Mouse (Mus musculus) mesoderm, embryonic 11.5 days (tissue): ENCODE results near the gene Tmem238l.
A peak's percentile ranks its signal among the peaks of the same experiment; 100 is the strongest.

Experiments
- DNase-seq: peaks from one replicate; pipeline ENCODE4 v3.0.0-alpha.2; 2012; ENCODE audit warnings: low read depth, low spot score

The Tmem238l gene

GRCm38 (mm10) chr11:66956303-66956702 lies at the start of gene Tmem238l:
TSS of gene Tmem238l (plus strand) at chr11:66956638.
- DNase-seq: no peak

- DNase-seq: no peak
Measured at GRCm38 (mm10) chr11:66911811-66912210, 44.6 kb upstream of the Tmem238l start, which contains the start of gene Pirt. TSS of gene Pirt (plus strand) at chr11:66911981.

- DNase-seq: no peak
Measured at GRCm38 (mm10) chr11:66912531-66913458, 43.6 kb upstream of the Tmem238l start.

GRCm38 (mm10) chr11:66914249-66914648 lies 42.2 kb upstream of the Tmem238l start:
- DNase-seq: peak; percentile 37

GRCm38 (mm10) chr11:66920012-66920411 lies 36.4 kb upstream of the Tmem238l start:
- no peak for DNase-seq

GRCm38 (mm10) chr11:66924095-66924823 lies 32.2 kb upstream of the Tmem238l start:
- no peak for DNase-seq

GRCm38 (mm10) chr11:66928311-66928710 lies 28.1 kb upstream of the Tmem238l start:
- no peak for DNase-seq

GRCm38 (mm10) chr11:66932827-66933599 lies 23.4 kb upstream of the Tmem238l start:
- no peak for DNase-seq

GRCm38 (mm10) chr11:66934428-66935173 lies 21.8 kb upstream of the Tmem238l start:
- DNase-seq: no peak

- DNase-seq: no peak
Measured at GRCm38 (mm10) chr11:66942011-66942410, 14.4 kb upstream of the Tmem238l start.

GRCm38 (mm10) chr11:66945224-66945767 lies 11.1 kb upstream of the Tmem238l start:
- DNase-seq: no peak

GRCm38 (mm10) chr11:66946521-66946920 lies 9.9 kb upstream of the Tmem238l start:
- DNase-seq: no peak

- no peak for DNase-seq
Measured at GRCm38 (mm10) chr11:66946922-66947321, 9.5 kb upstream of the Tmem238l start.

GRCm38 (mm10) chr11:66960797-66961196 lies 4.4 kb downstream of the Tmem238l start:
- DNase-seq: no peak

- DNase-seq: no peak
Measured at GRCm38 (mm10) chr11:66961447-66962176, 5.2 kb downstream of the Tmem238l start.

GRCm38 (mm10) chr11:66963462-66963861 lies 7.0 kb downstream of the Tmem238l start:
- DNase-seq: no peak

- DNase-seq: no peak
Measured at GRCm38 (mm10) chr11:66966500-66967116, 10.2 kb downstream of the Tmem238l start.

GRCm38 (mm10) chr11:66968575-66968974 lies 12.1 kb downstream of the Tmem238l start:
- no peak for DNase-seq

GRCm38 (mm10) chr11:66973507-66973906 lies 17.1 kb downstream of the Tmem238l start:
- DNase-seq: no peak
